Mouse (Mus musculus) adrenal gland (tissue): ENCODE measurements around the gene Ehf.

Source experiments
- intact Hi-C: fragments of 180-260 bp; cut with DNase I; formaldehyde crosslinking; loops from one replicate; pipeline ENCODE4 v1.15.1; 2025
- long read RNA-seq, 2 experiments: library from polyadenylated mRNA; unstranded; transcript quantifications; one replicate each; pipeline ENCODE4 v2.0.0; 2020; ENCODE audit warnings: borderline replicate concordance in 1 of 2; ENCODE audit not compliant: insufficient replicate concordance in 1 of 2

Ehf gene
- long read RNA-seq, experiment 1: 0 reads
- long read RNA-seq, experiment 2: 0 reads

GRCm38 (mm10) chr2:103303132-103303531 is at the start of gene Ehf:
Gene Ehf (minus strand): TSS chr2:103303278.
- intact Hi-C loops: no loop called here

DNA sequence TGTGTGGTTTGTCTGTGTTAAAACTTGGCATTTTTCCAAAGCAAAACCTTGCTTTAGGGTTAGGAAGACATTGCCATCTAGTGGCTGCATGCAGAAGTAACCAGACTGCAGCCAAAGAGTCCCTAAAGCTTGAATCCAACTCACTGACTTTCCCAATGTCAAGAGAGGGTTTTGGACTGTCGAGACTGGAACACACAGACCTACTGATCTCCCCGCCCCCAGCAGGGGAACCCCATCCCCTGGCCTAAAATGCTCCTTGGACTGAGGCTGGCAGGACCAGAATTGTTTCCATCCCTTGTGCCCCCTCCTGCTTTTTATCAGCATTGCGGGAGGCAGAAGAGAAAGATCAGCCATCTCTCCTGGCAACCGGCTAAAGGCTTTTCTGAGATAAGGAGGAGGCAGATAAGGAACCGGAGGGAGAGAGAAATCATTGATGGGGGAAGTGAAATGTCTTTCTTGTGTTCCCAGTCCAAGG is 44.4 kb upstream of the Ehf start:
- intact Hi-C loops: loop anchor here (1.0 to 10.0 kb wide), 3 partner anchors 77 to 259 kb away; no protein-coding TSS in a partner anchor

- intact Hi-C loops: loop anchor here (1.0 to 10.0 kb wide), 3 partner anchors 78 to 259 kb away; no protein-coding TSS in a partner anchor
Observed at GRCm38 (mm10) chr2:103346751-103347289, 43.7 kb upstream of the Ehf start.

- intact Hi-C loops: loop anchor here (10.0 kb wide), 1 partner anchor 81 kb away; no protein-coding TSS in a partner anchor
Observed at GRCm38 (mm10) chr2:103343611-103344010, 40.5 kb upstream of the Ehf start.

DNA sequence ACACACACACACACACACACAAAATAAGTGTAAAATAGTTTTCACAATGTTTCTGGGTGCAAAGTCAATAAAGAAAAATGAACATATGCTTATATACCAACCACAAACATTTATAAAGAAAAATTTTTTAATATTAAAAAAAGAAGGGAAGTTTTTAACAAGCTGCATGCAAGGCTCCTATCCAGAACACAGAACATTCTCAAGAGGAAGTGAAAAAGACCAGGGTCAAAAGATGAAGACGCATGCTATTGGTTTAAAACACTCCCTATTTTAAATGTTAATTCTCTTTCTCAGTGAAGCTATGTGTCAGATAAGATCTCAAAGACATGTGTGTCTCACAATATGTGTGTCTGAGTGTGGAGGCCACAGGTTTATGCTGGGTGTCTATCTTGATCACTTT is 39.0 kb upstream of the Ehf start:
- intact Hi-C loops: loop anchor here (10.0 kb wide), 1 partner anchor 83 kb away; no protein-coding TSS in a partner anchor

GRCm38 (mm10) chr2:103341375-103341971 is 38.4 kb upstream of the Ehf start:
- intact Hi-C loops: loop anchor here (10.0 kb wide), 1 partner anchor 83 kb away; no protein-coding TSS in a partner anchor

- intact Hi-C loops: no loop called here
Observed at GRCm38 (mm10) chr2:103338706-103339105, 35.6 kb upstream of the Ehf start.

- intact Hi-C loops: no loop called here
Observed at GRCm38 (mm10) chr2:103337370-103337769, 34.3 kb upstream of the Ehf start.

- intact Hi-C loops: no loop called here
Observed at GRCm38 (mm10) chr2:103336621-103337020, 33.5 kb upstream of the Ehf start.

DNA sequence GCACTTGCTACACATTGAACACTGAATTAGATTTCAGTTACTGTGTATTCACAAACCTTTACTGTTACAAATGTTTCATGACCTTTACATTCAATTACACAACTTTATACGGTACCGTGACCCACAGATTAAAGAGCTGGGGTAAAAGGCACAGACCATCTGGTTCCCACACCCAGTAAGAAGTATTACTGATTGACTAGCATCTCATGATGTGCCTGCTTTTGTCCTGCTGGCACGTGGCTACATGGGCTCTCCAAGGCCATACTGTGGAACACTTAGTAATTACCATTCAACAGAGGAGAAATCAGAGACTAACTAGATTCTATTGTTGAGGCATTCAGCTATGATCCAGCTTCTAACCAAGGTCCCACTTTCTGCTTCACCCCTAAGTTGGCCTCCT is 32.9 kb upstream of the Ehf start:
- intact Hi-C loops: no loop called here

- intact Hi-C loops: no loop called here
Observed at GRCm38 (mm10) chr2:103331666-103332191, 28.7 kb upstream of the Ehf start.

- intact Hi-C loops: no loop called here
Observed at GRCm38 (mm10) chr2:103328731-103329130, 25.7 kb upstream of the Ehf start.

DNA sequence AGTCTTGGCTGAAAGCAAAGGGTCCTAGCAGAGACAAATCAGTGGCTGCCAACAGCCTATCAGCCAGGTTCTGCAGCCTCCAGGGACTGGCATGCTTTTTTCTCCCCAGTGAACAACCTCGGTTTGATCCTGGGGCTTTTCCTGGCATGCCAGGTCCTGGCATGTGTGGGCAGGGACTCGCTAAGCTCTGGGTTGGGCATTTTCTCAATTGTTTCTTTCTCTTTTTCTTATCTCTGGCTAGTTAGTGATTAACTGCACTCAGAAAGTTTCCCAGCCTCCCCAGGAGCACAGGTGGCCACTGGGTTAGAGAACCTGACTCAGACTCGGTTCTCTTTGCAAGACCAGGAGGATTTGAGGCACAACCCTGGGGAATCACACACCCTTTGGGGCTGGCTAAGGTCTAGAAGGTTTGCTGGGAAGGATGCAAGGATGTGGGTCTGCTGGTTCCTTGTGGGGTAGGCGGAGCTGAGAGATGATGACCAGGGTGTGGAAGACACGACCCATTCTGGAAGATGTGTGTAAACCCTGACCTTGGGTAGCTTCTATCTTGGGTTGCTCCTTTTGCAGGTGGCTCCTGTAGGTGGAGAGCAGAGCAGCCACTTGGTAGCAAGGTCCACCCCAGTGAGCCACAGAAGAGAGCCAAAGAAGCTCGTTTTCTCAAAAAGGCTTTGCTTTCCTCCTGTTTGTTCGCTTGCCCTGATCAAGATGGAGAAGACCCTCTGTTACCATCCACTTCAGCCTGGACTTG is 22.4 kb upstream of the Ehf start:
- intact Hi-C loops: no loop called here

- intact Hi-C loops: no loop called here
Observed at GRCm38 (mm10) chr2:103324320-103324719, 21.2 kb upstream of the Ehf start.

DNA sequence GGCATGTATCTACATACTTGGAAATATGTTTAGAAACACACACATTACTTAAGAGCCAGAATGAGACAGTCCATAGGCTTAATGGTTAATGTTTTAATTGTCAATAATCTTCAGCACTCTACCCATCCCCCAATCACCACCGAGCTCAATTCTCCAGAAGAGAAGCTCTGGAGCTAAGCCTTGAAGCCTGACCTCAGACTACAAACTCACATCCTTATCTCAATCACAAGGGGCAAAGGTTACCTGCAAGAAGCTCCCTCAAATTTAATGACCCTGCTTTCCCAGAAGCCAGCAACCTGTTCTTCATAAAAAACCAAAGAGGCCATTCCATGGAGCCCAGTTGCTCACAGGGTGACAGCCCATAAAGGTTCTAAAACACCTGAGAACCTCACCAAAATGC is 19.1 kb upstream of the Ehf start:
- intact Hi-C loops: no loop called here

DNA sequence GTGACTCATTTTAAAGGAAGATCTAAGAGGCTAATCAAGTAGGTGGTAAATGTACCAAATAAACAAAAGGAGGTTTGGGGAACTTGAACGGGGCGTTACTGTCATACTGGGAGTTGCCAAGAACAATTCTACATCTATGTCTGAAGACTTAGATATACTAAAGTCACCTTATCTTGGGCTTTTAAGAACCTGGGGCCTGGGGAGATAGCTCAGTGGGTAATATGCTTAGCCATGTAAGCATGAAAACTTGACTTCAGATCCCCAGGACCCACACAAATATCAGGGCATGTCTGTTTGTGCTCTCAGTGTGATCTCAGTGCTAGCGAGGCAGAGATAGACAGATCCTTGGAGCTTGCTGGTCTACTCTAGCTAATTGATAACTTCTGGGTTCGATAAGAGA is 18.6 kb upstream of the Ehf start:
- intact Hi-C loops: no loop called here

- intact Hi-C loops: no loop called here
Observed at GRCm38 (mm10) chr2:103314002-103314401, 10.9 kb upstream of the Ehf start.

GRCm38 (mm10) chr2:103312640-103313039 is 9.6 kb upstream of the Ehf start:
- intact Hi-C loops: no loop called here

DNA sequence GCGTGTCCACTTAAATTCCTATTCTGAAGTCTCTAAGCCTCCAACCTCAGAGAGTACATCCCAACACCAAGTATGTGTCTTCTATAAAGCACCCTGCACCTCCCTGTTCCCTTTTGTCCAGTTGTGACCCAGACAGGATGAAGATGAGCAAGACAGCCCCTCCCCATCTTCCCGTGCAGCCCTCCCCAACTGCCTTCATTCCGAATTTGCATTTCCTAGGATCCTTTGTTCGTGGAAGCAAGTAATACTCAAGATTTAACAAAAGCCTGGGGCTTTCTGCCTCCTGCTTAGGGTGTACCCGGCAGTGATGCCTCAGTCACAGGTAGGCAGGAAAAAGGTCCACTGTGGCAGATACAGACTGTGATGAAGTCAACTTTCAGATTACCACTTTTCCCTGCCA is 7.6 kb upstream of the Ehf start:
- intact Hi-C loops: no loop called here

- intact Hi-C loops: no loop called here
Observed at GRCm38 (mm10) chr2:103306686-103307085, 3.6 kb upstream of the Ehf start.

DNA sequence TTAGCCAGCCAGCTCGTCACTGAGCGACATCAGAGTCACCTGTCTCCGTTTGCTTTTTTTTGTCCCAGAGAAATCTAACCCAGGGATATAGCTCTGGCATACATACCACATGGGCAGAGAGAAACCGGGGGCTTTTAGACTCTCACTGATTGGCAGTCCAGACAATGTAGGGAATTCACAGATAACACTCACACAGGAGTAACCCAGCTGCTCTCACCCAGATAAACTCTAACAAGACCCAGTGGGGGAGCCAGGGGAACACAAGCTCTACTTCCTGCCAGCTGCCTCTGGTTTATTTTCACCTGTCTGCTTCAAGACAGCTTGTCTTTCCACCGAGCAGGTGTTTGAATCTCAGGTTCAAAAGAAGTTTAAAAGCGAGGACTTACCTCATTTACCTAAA is 409 bp downstream of the Ehf start:
- intact Hi-C loops: no loop called here
